Mouse (Mus musculus): Measurements from ENCODE around the gene Pfdn6. TPM values are rescaled to one million over a fixed set of nuclear protein-coding genes. Genes with fewer than 3 reads are reported as not detected.

The Pfdn6 gene
- polyA plus RNA-seq, 1 experiment from 2014 or later = 145 TPM

- no peak for TF ChIP-seq CTCF (IDR thresholded peaks at IDR 0.05; ENCODE audit: low read depth)
- H3K9me3 ChIP-seq (ENCODE audit: low read depth, low read length) = no peaks in the 10 kb centered on the region
- peak overlapping the region; percentile 83 for H3K4me3 ChIP-seq (ENCODE audit: low read depth, low read length)
- no peak for DNase-seq
- H3K36me3 ChIP-seq (ENCODE audit: insufficient read depth) = peaks cover 50% of the 10 kb centered on the region
- no peaks in the 10 kb centered on the region for H3K4me1 ChIP-seq (ENCODE audit: insufficient read depth)
- no peaks in the 10 kb centered on the region for H3K27me3 ChIP-seq (ENCODE audit: insufficient read depth, low read length)
- peak overlapping the region; percentile 62 for H3K9ac ChIP-seq
- H3K27ac ChIP-seq (ENCODE audit: low read depth) = no peak overlapping the region
- peak overlapping the region; percentile 95 for H3K4me2 ChIP-seq
- no peak for ATAC-seq (ENCODE audit: insufficient read depth)
- 49% methylated on average over 19 of the region's 19 CpGs for WGBS
These were observed 1.2 kb upstream of the Pfdn6 start for GRCm38 (mm10) chr17:33941381-33941780.

- no peak for TF ChIP-seq CTCF (IDR thresholded peaks at IDR 0.05; ENCODE audit: low read depth)
- H3K36me3 ChIP-seq (ENCODE audit: insufficient read depth) = peaks cover 50% of the 10 kb centered on the region
- H3K9ac ChIP-seq = peak overlapping the region; percentile 62
- ATAC-seq (ENCODE audit: insufficient read depth) (peak; percentile 5; the same call in 1 of the 2 replicates), DNase-seq (no peak)
- H3K9me3 ChIP-seq (ENCODE audit: low read depth, low read length) = no peaks in the 10 kb centered on the region
- H3K27me3 ChIP-seq (ENCODE audit: insufficient read depth, low read length) = no peaks in the 10 kb centered on the region
- peak overlapping the region; percentile 83 for H3K4me3 ChIP-seq (ENCODE audit: low read depth, low read length)
- H3K27ac ChIP-seq (ENCODE audit: low read depth) = no peak overlapping the region
- WGBS = 1% methylated on average over 26 of the region's 26 CpGs
- H3K4me2 ChIP-seq = peak overlapping the region; percentile 95
- H3K4me1 ChIP-seq (ENCODE audit: insufficient read depth) = no peaks in the 10 kb centered on the region
These were observed 838 bp upstream of the Pfdn6 start for GRCm38 (mm10) chr17:33940981-33941380.

- no peaks in the 10 kb centered on the region for H3K9me3 ChIP-seq (ENCODE audit: low read depth, low read length)
- DNase-seq (no peak), ATAC-seq (ENCODE audit: insufficient read depth) (no peak)
- H3K36me3 ChIP-seq (ENCODE audit: insufficient read depth) = peaks cover 55% of the 10 kb centered on the region
- peak overlapping the region; percentile 62; the same call in 1 of the 2 replicates for H3K9ac ChIP-seq
- 72% methylated on average over 11 of the region's 11 CpGs for WGBS
- no peaks in the 10 kb centered on the region for H3K4me1 ChIP-seq (ENCODE audit: insufficient read depth)
- H3K4me2 ChIP-seq = peak overlapping the region; percentile 95
- peak overlapping the region; percentile 83; the same call in 1 of the 2 replicates for H3K4me3 ChIP-seq (ENCODE audit: low read depth, low read length)
- H3K27ac ChIP-seq (ENCODE audit: low read depth) = no peak overlapping the region
- no peaks in the 10 kb centered on the region for H3K27me3 ChIP-seq (ENCODE audit: insufficient read depth, low read length)
- no peak for TF ChIP-seq CTCF (IDR thresholded peaks at IDR 0.05; ENCODE audit: low read depth)
These were observed 1.4 kb downstream of the Pfdn6 start for GRCm38 (mm10) chr17:33938783-33939182.

GRCm38 (mm10) chr17:33936993-33937392 lies 3.1 kb downstream of the Pfdn6 start:
- no peaks in the 10 kb centered on the region for H3K4me1 ChIP-seq (ENCODE audit: insufficient read depth)
- H3K36me3 ChIP-seq (ENCODE audit: insufficient read depth) = peaks cover 51% of the 10 kb centered on the region
- TF ChIP-seq CTCF (IDR thresholded peaks at IDR 0.05; ENCODE audit: low read depth) = no peak
- no peak overlapping the region for H3K4me2 ChIP-seq
- ATAC-seq (ENCODE audit: insufficient read depth) (no peak), DNase-seq (no peak)
- no peak overlapping the region for H3K9ac ChIP-seq
- H3K27ac ChIP-seq (ENCODE audit: low read depth) = no peak overlapping the region
- no peaks in the 10 kb centered on the region for H3K9me3 ChIP-seq (ENCODE audit: low read depth, low read length)
- H3K4me3 ChIP-seq (ENCODE audit: low read depth, low read length) = no peak overlapping the region
- no peaks in the 10 kb centered on the region for H3K27me3 ChIP-seq (ENCODE audit: insufficient read depth, low read length)
- 82% methylated on average over 15 of the region's 15 CpGs for WGBS

- whole genome bisulfite sequencing = 82% methylated on average over 21 of the region's 21 CpGs
- H3K36me3 ChIP-seq (ENCODE audit: insufficient read depth) = peaks cover 47% of the 10 kb centered on the region
- no peak for DNase-seq
These were observed 4.6 kb downstream of the Pfdn6 start for GRCm38 (mm10) chr17:33935422-33936055.

GRCm38 (mm10) chr17:33932970-33933369 lies 7.2 kb downstream of the Pfdn6 start:
- Histone ChIP-seq H3K36me3 (ENCODE audit: insufficient read depth) (peaks cover 41% of the 10 kb centered on the region), H3K4me2 (no peak overlapping the region), H3K4me1 (ENCODE audit: insufficient read depth) (no peaks in the 10 kb centered on the region), H3K27ac (ENCODE audit: low read depth) (no peak overlapping the region), H3K27me3 (ENCODE audit: insufficient read depth, low read length) (no peaks in the 10 kb centered on the region), H3K4me3 (ENCODE audit: low read depth, low read length) (no peak overlapping the region), H3K9ac (no peak overlapping the region), H3K9me3 (ENCODE audit: low read depth, low read length) (no peaks in the 10 kb centered on the region)
- TF ChIP-seq CTCF (IDR thresholded peaks at IDR 0.05; ENCODE audit: low read depth) = no peak
- no peak for ATAC-seq (ENCODE audit: insufficient read depth)
- no peak for DNase-seq
- 89% methylated on average over 15 of the region's 15 CpGs for WGBS

More at GRCm38 (mm10) chr17:33935422-33936055, 4.6 kb downstream of the Pfdn6 start:
- no peaks in the 10 kb centered on the region for H3K9me3 ChIP-seq (ENCODE audit: low read depth, low read length)
- no peak overlapping the region for H3K4me3 ChIP-seq (ENCODE audit: low read depth, low read length)
- no peak overlapping the region for H3K27ac ChIP-seq (ENCODE audit: low read depth)
- no peak for TF ChIP-seq CTCF (IDR thresholded peaks at IDR 0.05; ENCODE audit: low read depth)
- no peak overlapping the region for H3K4me2 ChIP-seq
- H3K4me1 ChIP-seq (ENCODE audit: insufficient read depth) = no peaks in the 10 kb centered on the region
- no peaks in the 10 kb centered on the region for H3K27me3 ChIP-seq (ENCODE audit: insufficient read depth, low read length)
- H3K9ac ChIP-seq = no peak overlapping the region
- ATAC-seq (ENCODE audit: insufficient read depth) = no peak

GRCm38 (mm10) chr17:33932448-33932847 lies 7.7 kb downstream of the Pfdn6 start:
- H3K4me3 ChIP-seq (ENCODE audit: low read depth, low read length) = no peak overlapping the region
- no peak overlapping the region for H3K27ac ChIP-seq (ENCODE audit: low read depth)
- no peak overlapping the region for H3K9ac ChIP-seq
- DNase-seq = no peak
- H3K36me3 ChIP-seq (ENCODE audit: insufficient read depth) = peaks cover 38% of the 10 kb centered on the region
- no peak for ATAC-seq (ENCODE audit: insufficient read depth)
- H3K4me2 ChIP-seq = no peak overlapping the region
- no peaks in the 10 kb centered on the region for H3K4me1 ChIP-seq (ENCODE audit: insufficient read depth)
- no peaks in the 10 kb centered on the region for H3K9me3 ChIP-seq (ENCODE audit: low read depth, low read length)
- no peaks in the 10 kb centered on the region for H3K27me3 ChIP-seq (ENCODE audit: insufficient read depth, low read length)
- no peak for TF ChIP-seq CTCF (IDR thresholded peaks at IDR 0.05; ENCODE audit: low read depth)
- 89% methylated on average over 14 of the region's 14 CpGs for WGBS

All from lung, embryonic 14.5 days (tissue).